Mouse (Mus musculus): Measurements from ENCODE around the gene Dhdds. TPM values are rescaled to one million over a fixed set of nuclear protein-coding genes. Genes with fewer than 3 reads are reported as not detected.

The Dhdds gene
- polyA plus RNA-seq, 1 experiment from 2014 or later, result 43.9 TPM

GRCm38 (mm10) chr4:134018038-134018778 is 17.5 kb upstream of the Dhdds start:
- no peak for ATAC-seq (ENCODE audit: low FRiP score, low read depth)
- no peaks in the 10 kb centered on the region for H3K9me3 ChIP-seq
- WGBS, result under 1% methylated on average over 46 of the region's 46 CpGs
- no peaks in the 10 kb centered on the region for H3K36me3 ChIP-seq
- peak overlapping the region; percentile 54 for H3K4me2 ChIP-seq (replicated peaks)
- peak overlapping the region; percentile 79 for H3K27ac ChIP-seq (replicated peaks)
- peaks cover 53% of the 10 kb centered on the region for H3K4me1 ChIP-seq
- peak overlapping the region; percentile 62 for H3K9ac ChIP-seq (replicated peaks)
- H3K27me3 ChIP-seq, result peaks cover 13% of the 10 kb centered on the region
- peak overlapping the region; percentile 49 for H3K4me3 ChIP-seq

- Histone ChIP-seq H3K27ac (replicated peaks) (peak overlapping the region; percentile 79), H3K4me2 (replicated peaks) (peak overlapping the region; percentile 54), H3K4me3 (peak overlapping the region; percentile 49), H3K27me3 (peaks cover 16% of the 10 kb centered on the region), H3K4me1 (peaks cover 58% of the 10 kb centered on the region), H3K9me3 (no peaks in the 10 kb centered on the region), H3K9ac (replicated peaks) (peak overlapping the region; percentile 62), H3K36me3 (no peaks in the 10 kb centered on the region)
- WGBS, result 2% methylated on average over 21 of the region's 21 CpGs
- peak; percentile 16; the same call in 1 of the 2 replicates for ATAC-seq (ENCODE audit: low FRiP score, low read depth)
Observed at GRCm38 (mm10) chr4:134017201-134017865, 16.6 kb upstream of the Dhdds start.

DNA sequence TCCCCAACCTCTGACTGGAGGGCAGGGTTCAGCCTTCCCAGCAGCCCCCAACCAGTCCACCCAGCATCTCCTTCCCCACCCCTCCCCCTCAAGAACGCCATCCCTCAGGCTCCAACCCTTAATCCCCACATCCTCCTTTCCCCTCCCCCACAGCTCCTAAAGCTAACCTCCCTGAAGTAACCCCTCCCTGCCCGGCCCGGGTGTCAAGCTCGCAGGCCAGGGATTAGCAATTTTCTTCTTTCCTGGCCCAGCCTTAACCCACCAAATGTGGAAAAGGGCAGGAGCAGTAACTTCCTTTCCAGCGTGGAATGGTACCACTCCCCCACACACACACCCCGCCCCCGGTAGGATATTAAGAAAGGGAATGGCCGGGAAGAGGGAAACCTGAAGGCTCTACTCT is 16.0 kb upstream of the Dhdds start:
- ATAC-seq (ENCODE audit: low FRiP score, low read depth), result no peak
- Histone ChIP-seq H3K4me1 (peaks cover 64% of the 10 kb centered on the region), H3K36me3 (no peaks in the 10 kb centered on the region), H3K4me3 (peak overlapping the region; percentile 49), H3K4me2 (replicated peaks) (peak overlapping the region; percentile 54), H3K9me3 (no peaks in the 10 kb centered on the region), H3K9ac (replicated peaks) (peak overlapping the region; percentile 62; the same call in 1 of the 2 replicates), H3K27ac (replicated peaks) (peak overlapping the region; percentile 79), H3K27me3 (peaks cover 21% of the 10 kb centered on the region)
- under 1% methylated on average over 8 of the region's 8 CpGs for WGBS

- 2% methylated on average over 7 of the region's 7 CpGs for WGBS
- Histone ChIP-seq H3K4me2 (replicated peaks) (peak overlapping the region; percentile 54), H3K27me3 (peaks cover 24% of the 10 kb centered on the region), H3K9me3 (no peaks in the 10 kb centered on the region), H3K4me3 (peak overlapping the region; percentile 49), H3K4me1 (peaks cover 70% of the 10 kb centered on the region), H3K36me3 (no peaks in the 10 kb centered on the region), H3K9ac (replicated peaks) (peak overlapping the region; percentile 62; the same call in 1 of the 2 replicates), H3K27ac (replicated peaks) (peak overlapping the region; percentile 79; the same call in 1 of the 2 replicates)
- no peak for ATAC-seq (ENCODE audit: low FRiP score, low read depth)
Observed at GRCm38 (mm10) chr4:134016208-134016607, 15.5 kb upstream of the Dhdds start.

DNA sequence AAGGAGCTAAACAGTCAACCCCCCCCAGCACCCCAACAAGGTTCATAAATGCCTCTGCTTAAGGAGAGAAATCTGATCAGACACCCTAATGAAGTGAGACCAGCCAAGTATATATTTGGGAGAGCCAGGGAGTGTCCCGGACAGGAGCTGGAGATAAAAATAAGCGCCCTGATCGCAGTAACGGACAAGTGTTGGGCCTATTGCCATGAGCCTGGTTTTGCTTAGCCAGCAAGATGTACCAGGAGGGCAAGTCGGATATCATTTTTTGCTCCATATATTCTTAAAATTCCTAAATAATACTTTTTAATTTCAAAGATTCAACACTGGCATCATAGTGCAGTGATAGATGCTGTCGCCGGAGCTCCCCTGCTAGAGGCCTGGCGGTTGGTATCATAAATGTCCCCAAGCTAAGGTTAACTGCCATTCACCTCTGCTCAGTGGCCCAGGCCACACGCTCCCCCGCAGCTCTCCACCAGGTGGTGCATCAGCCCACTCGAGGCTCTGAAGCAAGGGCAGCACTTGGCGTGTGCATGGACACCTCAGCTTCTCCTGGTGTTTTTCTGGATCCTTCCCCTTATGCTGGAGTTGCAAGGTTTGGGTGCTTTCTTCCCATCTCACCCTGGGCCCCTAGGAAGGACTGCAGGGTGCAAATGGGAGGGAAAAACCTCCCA is 12.3 kb upstream of the Dhdds start:
- H3K4me3 ChIP-seq, result no peak overlapping the region

DNA sequence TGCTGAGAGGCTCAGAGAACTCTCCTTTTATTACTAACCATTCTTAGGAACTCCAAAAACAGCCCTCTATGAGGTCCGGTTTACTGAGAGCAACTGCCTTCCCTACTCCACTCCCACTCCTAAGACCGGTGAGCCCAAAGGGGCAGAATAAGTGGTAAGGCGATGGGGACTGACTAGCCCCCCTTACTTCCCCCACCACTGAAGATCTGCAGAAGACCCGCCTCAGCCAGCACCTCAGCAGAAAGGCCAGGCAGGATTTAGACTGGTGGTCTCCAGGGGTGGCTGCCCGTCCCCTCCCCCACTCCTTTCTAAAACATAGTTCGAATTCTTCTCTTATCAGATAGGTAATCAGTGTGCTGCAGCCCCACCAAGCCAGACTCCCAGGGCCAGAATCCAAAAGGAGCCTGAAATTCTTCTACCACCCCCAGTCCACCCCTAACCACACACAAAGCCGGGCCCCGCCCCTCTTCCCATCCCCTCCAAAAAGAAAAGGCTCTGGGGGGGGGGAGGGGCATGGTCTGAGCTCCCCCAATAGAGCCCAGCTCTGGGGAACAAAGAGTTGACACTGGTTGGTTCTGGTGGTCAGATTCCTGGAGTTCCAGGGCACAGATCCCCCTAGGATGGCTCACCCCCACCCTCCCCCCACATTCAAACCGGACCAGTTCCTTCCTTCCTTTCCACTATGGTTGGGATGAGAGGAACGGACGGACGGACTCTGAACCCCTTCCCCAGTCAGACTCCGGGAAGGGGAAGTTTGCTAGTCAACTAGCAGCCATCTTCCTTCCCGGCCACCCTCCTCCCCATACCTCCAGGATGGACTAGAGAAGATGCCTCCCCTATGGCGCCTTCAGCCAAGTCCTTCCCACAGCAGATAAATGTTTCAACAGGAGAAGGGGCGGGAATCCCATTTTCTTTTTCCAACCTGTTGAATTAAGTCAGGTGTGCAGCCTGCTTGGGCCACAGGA is 11.0 kb upstream of the Dhdds start:
- Histone ChIP-seq H3K4me3 (no peak overlapping the region), H3K36me3 (0 out of 2 replicates have a peak, but pooled peaks cover 3% of the 10 kb centered on the region), H3K27me3 (peaks cover 11% of the 10 kb centered on the region; the same call in 1 of the 2 replicates), H3K9me3 (no peaks in the 10 kb centered on the region), H3K4me1 (peaks cover 37% of the 10 kb centered on the region), H3K27ac (replicated peaks) (no peak overlapping the region), H3K9ac (replicated peaks) (no peak overlapping the region), H3K4me2 (replicated peaks) (peak overlapping the region; percentile 29)
- WGBS, result 5% methylated on average over 16 of the region's 16 CpGs
- ATAC-seq (ENCODE audit: low FRiP score, low read depth), result no peak

More for the DNA sequence above, 12.3 kb upstream of the Dhdds start:
- Histone ChIP-seq H3K27ac (replicated peaks) (no peak overlapping the region), H3K4me2 (replicated peaks) (no peak overlapping the region), H3K27me3 (peaks cover 22% of the 10 kb centered on the region), H3K9me3 (no peaks in the 10 kb centered on the region), H3K9ac (replicated peaks) (no peak overlapping the region), H3K36me3 (no peaks in the 10 kb centered on the region), H3K4me1 (peaks cover 50% of the 10 kb centered on the region)
- 46% methylated on average over 12 of the region's 12 CpGs for WGBS
- no peak for ATAC-seq (ENCODE audit: low FRiP score, low read depth)

DNA sequence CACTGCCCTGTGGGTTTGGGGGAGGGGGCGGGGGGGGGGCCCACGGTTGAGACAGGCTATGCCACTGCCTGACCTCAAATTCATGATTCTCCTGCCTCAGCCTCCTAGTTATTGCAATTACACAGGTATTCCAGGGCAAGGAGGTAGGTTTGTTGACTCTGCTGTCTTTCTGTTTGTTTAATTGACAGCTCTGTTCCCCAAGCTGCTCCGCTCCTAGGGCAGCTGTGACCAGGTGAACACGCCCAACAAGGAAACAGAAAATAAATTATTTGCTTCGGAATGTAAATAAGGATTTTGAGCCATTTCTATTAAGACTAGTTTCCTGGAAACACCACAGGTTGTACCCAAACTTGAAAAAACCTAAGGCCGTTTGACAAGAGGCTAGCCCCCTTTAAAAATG is 9.0 kb upstream of the Dhdds start:
- peaks cover 8% of the 10 kb centered on the region; the same call in 1 of the 2 replicates for H3K36me3 ChIP-seq
- H3K27ac ChIP-seq (replicated peaks), result no peak overlapping the region

DNA sequence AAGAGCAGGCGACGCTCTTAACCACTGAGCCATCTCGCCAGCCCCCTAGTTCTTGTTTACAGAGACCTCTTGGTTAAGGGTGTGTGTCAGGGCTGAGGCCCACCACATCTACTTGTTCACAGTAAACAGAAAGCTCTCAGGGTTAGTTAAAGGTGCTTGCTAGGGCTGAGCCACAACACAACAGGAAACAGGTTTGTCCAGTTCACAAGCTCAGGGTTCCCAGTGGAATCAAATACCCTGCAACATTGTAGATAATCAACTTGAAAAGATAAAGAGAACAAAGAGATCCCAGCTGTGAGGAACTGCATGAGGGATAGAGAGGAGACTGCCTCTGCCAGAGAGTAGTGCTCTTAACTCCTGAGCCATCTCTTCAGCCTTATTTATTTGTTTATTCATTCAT is 6.1 kb upstream of the Dhdds start:
- no peak overlapping the region for H3K27ac ChIP-seq (replicated peaks)
- H3K27me3 ChIP-seq, result peaks cover 10% of the 10 kb centered on the region; the same call in 1 of the 2 replicates
- peaks cover 8% of the 10 kb centered on the region; the same call in 1 of the 2 replicates for H3K36me3 ChIP-seq
- ATAC-seq (ENCODE audit: low FRiP score, low read depth), result no peak
- 93% methylated on average over 3 of the region's 3 CpGs for WGBS
- H3K4me3 ChIP-seq, result no peak overlapping the region
- H3K4me2 ChIP-seq (replicated peaks), result no peak overlapping the region
- H3K4me1 ChIP-seq, result peaks cover 38% of the 10 kb centered on the region
- H3K9me3 ChIP-seq, result no peaks in the 10 kb centered on the region
- no peak overlapping the region for H3K9ac ChIP-seq (replicated peaks)

More for the DNA sequence above, 9.0 kb upstream of the Dhdds start:
- WGBS, result 67% methylated on average over 6 of the region's 6 CpGs
- no peak overlapping the region for H3K4me3 ChIP-seq
- H3K4me1 ChIP-seq, result peaks cover 26% of the 10 kb centered on the region
- no peak overlapping the region for H3K4me2 ChIP-seq (replicated peaks)
- no peak overlapping the region for H3K9ac ChIP-seq (replicated peaks)
- ATAC-seq (ENCODE audit: low FRiP score, low read depth), result no peak
- no peaks in the 10 kb centered on the region for H3K9me3 ChIP-seq
- H3K27me3 ChIP-seq, result peaks cover 17% of the 10 kb centered on the region; the same call in 1 of the 2 replicates

- Histone ChIP-seq H3K4me2 (replicated peaks) (no peak overlapping the region), H3K9ac (replicated peaks) (no peak overlapping the region; the same call in 1 of the 2 replicates), H3K27ac (replicated peaks) (no peak overlapping the region), H3K9me3 (no peaks in the 10 kb centered on the region), H3K4me3 (no peak overlapping the region), H3K36me3 (peaks cover 8% of the 10 kb centered on the region; the same call in 1 of the 2 replicates), H3K27me3 (peaks cover 6% of the 10 kb centered on the region; the same call in 1 of the 2 replicates), H3K4me1 (peaks cover 32% of the 10 kb centered on the region)
- WGBS, result 72% methylated on average over 12 of the region's 12 CpGs
- ATAC-seq (ENCODE audit: low FRiP score, low read depth), result no peak
Observed at GRCm38 (mm10) chr4:134005581-134006358, 5.1 kb upstream of the Dhdds start.

DNA sequence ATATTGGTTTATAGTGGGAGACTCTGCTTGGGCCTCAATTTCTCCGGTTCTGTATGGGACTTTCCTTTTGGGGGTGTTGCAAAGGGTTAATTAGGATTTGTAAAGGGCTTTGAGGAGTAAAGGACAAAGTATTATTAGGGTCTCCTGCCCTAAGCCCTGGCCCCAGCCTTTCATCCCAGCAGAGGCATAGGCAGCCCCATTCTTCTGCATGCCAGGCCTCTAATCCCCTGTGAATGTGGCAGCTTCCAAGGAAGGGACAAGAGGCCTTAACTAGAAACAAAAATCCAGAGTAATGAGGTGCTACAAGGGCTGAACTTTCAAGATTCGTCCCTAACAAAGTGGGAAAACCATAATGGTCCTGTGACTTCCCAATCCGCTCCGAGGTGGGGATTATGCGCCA is 2.2 kb upstream of the Dhdds start:
- H3K4me2 ChIP-seq (replicated peaks), result 0 out of 2 replicates have a peak overlapping the region, but pooled peaks have one; percentile 8

More for the DNA sequence above, 2.2 kb upstream of the Dhdds start:
- peaks cover 6% of the 10 kb centered on the region; the same call in 1 of the 2 replicates for H3K27me3 ChIP-seq
- peak overlapping the region; percentile 0; the same call in 1 of the 2 replicates for H3K9ac ChIP-seq (replicated peaks)
- H3K27ac ChIP-seq (replicated peaks), result peak overlapping the region; percentile 60
- H3K4me3 ChIP-seq, result no peak overlapping the region
- 7% methylated on average over 5 of the region's 5 CpGs for WGBS
- ATAC-seq (ENCODE audit: low FRiP score, low read depth), result no peak
- no peaks in the 10 kb centered on the region for H3K9me3 ChIP-seq
- peaks cover 42% of the 10 kb centered on the region for H3K4me1 ChIP-seq
- H3K36me3 ChIP-seq, result peaks cover 10% of the 10 kb centered on the region; the same call in 1 of the 2 replicates

Measured in midbrain, embryonic 12.5 days (tissue).